Mouse (Mus musculus): ENCODE results near the gene Sec24d. TPM values are rescaled to one million over a fixed set of nuclear protein-coding genes. Genes with fewer than 3 reads are reported as not detected.
"Not testable (repeated sequence)": the region's sequence is repeated elsewhere in the genome, so short reads cannot be mapped to it uniquely, and the experiment has no call there.

Sec24d gene
- total and polyA plus RNA-seq, 2 experiments, result 46.4 to 89.7 TPM

- TF ChIP-seq CTCF (IDR thresholded peaks at IDR 0.05; ENCODE audit: low read depth, low read length) (no peak), POLR2A (IDR thresholded peaks at IDR 0.05; ENCODE audit: extremely low read depth, insufficient read depth, low read length) (no peak)
- H3K9ac ChIP-seq (ENCODE audit: low read depth, low read length), result no peak overlapping the region
- H3K27me3 ChIP-seq (ENCODE audit: control insufficient read depth, insufficient read depth, low read length), result no peaks in the 10 kb centered on the region
- peak; percentile 37 for DNase-seq (ENCODE audit: extremely low read depth, low read depth, low spot score)
- WGBS, result 89% methylated on average over 9 of the region's 9 CpGs
- H3K27ac ChIP-seq (replicated peaks; ENCODE audit: insufficient read depth, low read depth, low read length), result no peak overlapping the region
- H3K79me2 ChIP-seq (ENCODE audit: control insufficient read depth, insufficient read depth, low read length), result no peaks in the 10 kb centered on the region; the same call in 1 of the 2 replicates
- H3K4me3 ChIP-seq (ENCODE audit: insufficient read depth, low read depth, low read length), result no peak overlapping the region
- peaks cover 78% of the 10 kb centered on the region for H3K36me3 ChIP-seq (ENCODE audit: control insufficient read depth, insufficient read depth, low read length)
- H3K4me1 ChIP-seq (ENCODE audit: control insufficient read depth, insufficient read depth, low read length), result peaks cover 3% of the 10 kb centered on the region
Observed at GRCm38 (mm10) chr3:123354388-123354787, 87.1 kb downstream of the Sec24d start.

- Histone ChIP-seq H3K4me3 (ENCODE audit: insufficient read depth, low read depth, low read length) (no peak overlapping the region), H3K9ac (ENCODE audit: low read depth, low read length) (no peak overlapping the region), H3K27ac (replicated peaks; ENCODE audit: insufficient read depth, low read depth, low read length) (no peak overlapping the region), H3K27me3 (ENCODE audit: control insufficient read depth, insufficient read depth, low read length) (no peaks in the 10 kb centered on the region), H3K36me3 (ENCODE audit: control insufficient read depth, insufficient read depth, low read length) (peaks cover 74% of the 10 kb centered on the region), H3K79me2 (ENCODE audit: control insufficient read depth, insufficient read depth, low read length) (no peaks in the 10 kb centered on the region; the same call in 1 of the 2 replicates), H3K4me1 (ENCODE audit: control insufficient read depth, insufficient read depth, low read length) (peaks cover 3% of the 10 kb centered on the region)
- no peak for DNase-seq (ENCODE audit: extremely low read depth, low read depth, low spot score)
- WGBS, result 81% methylated on average over 4 of the region's 4 CpGs
- TF ChIP-seq POLR2A (IDR thresholded peaks at IDR 0.05; ENCODE audit: extremely low read depth, insufficient read depth, low read length) (no peak), CTCF (IDR thresholded peaks at IDR 0.05; ENCODE audit: low read depth, low read length) (no peak)
Observed at GRCm38 (mm10) chr3:123356377-123356991, 89.2 kb downstream of the Sec24d start.

- not testable (repeated sequence) for H3K4me3 ChIP-seq (ENCODE audit: insufficient read depth, low read depth, low read length); H3K9ac ChIP-seq (ENCODE audit: low read depth, low read length); H3K27ac ChIP-seq (replicated peaks; ENCODE audit: insufficient read depth, low read depth, low read length); DNase-seq (ENCODE audit: extremely low read depth, low read depth, low spot score); H3K27me3 ChIP-seq (ENCODE audit: control insufficient read depth, insufficient read depth, low read length); H3K79me2 ChIP-seq (ENCODE audit: control insufficient read depth, insufficient read depth, low read length); H3K4me1 ChIP-seq (ENCODE audit: control insufficient read depth, insufficient read depth, low read length)
- peaks cover 46% of the 10 kb centered on the region for H3K36me3 ChIP-seq (ENCODE audit: control insufficient read depth, insufficient read depth, low read length)
- WGBS, result 67% methylated on average over 2 of the region's 2 CpGs
Observed at GRCm38 (mm10) chr3:123366820-123367219, 99.6 kb downstream of the Sec24d start.

- H3K4me1 ChIP-seq (ENCODE audit: control insufficient read depth, insufficient read depth, low read length), result no peaks in the 10 kb centered on the region
- DNase-seq (ENCODE audit: extremely low read depth, low read depth, low spot score), result no peak
- no peaks in the 10 kb centered on the region for H3K27me3 ChIP-seq (ENCODE audit: control insufficient read depth, insufficient read depth, low read length)
- peaks cover 26% of the 10 kb centered on the region for H3K36me3 ChIP-seq (ENCODE audit: control insufficient read depth, insufficient read depth, low read length)
- H3K27ac ChIP-seq (replicated peaks; ENCODE audit: insufficient read depth, low read depth, low read length), result no peak overlapping the region
- TF ChIP-seq CTCF (IDR thresholded peaks at IDR 0.05; ENCODE audit: low read depth, low read length) (no peak), POLR2A (IDR thresholded peaks at IDR 0.05; ENCODE audit: extremely low read depth, insufficient read depth, low read length) (no peak)
- H3K9ac ChIP-seq (ENCODE audit: low read depth, low read length), result no peak overlapping the region
- no peak overlapping the region for H3K4me3 ChIP-seq (ENCODE audit: insufficient read depth, low read depth, low read length)
- no peaks in the 10 kb centered on the region for H3K79me2 ChIP-seq (ENCODE audit: control insufficient read depth, insufficient read depth, low read length)
- 85% methylated on average over 12 of the region's 12 CpGs for WGBS
Observed at GRCm38 (mm10) chr3:123369161-123369560, 101.9 kb downstream of the Sec24d start.

- Histone ChIP-seq H3K79me2 (ENCODE audit: control insufficient read depth, insufficient read depth, low read length) (no peaks in the 10 kb centered on the region), H3K27ac (replicated peaks; ENCODE audit: insufficient read depth, low read depth, low read length) (no peak overlapping the region), H3K9ac (ENCODE audit: low read depth, low read length) (no peak overlapping the region), H3K27me3 (ENCODE audit: control insufficient read depth, insufficient read depth, low read length) (no peaks in the 10 kb centered on the region), H3K4me1 (ENCODE audit: control insufficient read depth, insufficient read depth, low read length) (no peaks in the 10 kb centered on the region), H3K36me3 (ENCODE audit: control insufficient read depth, insufficient read depth, low read length) (peaks cover 22% of the 10 kb centered on the region), H3K4me3 (ENCODE audit: insufficient read depth, low read depth, low read length) (no peak overlapping the region)
- DNase-seq (ENCODE audit: extremely low read depth, low read depth, low spot score), result no peak
- 93% methylated on average over 5 of the region's 5 CpGs for WGBS
- TF ChIP-seq CTCF (IDR thresholded peaks at IDR 0.05; ENCODE audit: low read depth, low read length) (no peak), POLR2A (IDR thresholded peaks at IDR 0.05; ENCODE audit: extremely low read depth, insufficient read depth, low read length) (no peak)
Observed at GRCm38 (mm10) chr3:123370927-123371326, 103.7 kb downstream of the Sec24d start.

GRCm38 (mm10) chr3:123371766-123372535 lies 104.7 kb downstream of the Sec24d start:
- H3K9ac ChIP-seq (ENCODE audit: low read depth, low read length), result no peak overlapping the region
- H3K79me2 ChIP-seq (ENCODE audit: control insufficient read depth, insufficient read depth, low read length), result no peaks in the 10 kb centered on the region
- no peaks in the 10 kb centered on the region for H3K4me1 ChIP-seq (ENCODE audit: control insufficient read depth, insufficient read depth, low read length)
- no peak overlapping the region for H3K27ac ChIP-seq (replicated peaks; ENCODE audit: insufficient read depth, low read depth, low read length)
- DNase-seq (ENCODE audit: extremely low read depth, low read depth, low spot score), result peak; percentile 67
- H3K4me3 ChIP-seq (ENCODE audit: insufficient read depth, low read depth, low read length), result no peak overlapping the region
- WGBS, result 33% methylated on average over 11 of the region's 11 CpGs
- H3K27me3 ChIP-seq (ENCODE audit: control insufficient read depth, insufficient read depth, low read length), result no peaks in the 10 kb centered on the region
- peaks cover 18% of the 10 kb centered on the region for H3K36me3 ChIP-seq (ENCODE audit: control insufficient read depth, insufficient read depth, low read length)
- TF ChIP-seq CTCF (IDR thresholded peaks at IDR 0.05; ENCODE audit: low read depth, low read length), result no peak; the same call in 1 of the 2 replicates
- TF ChIP-seq POLR2A (IDR thresholded peaks at IDR 0.05; ENCODE audit: extremely low read depth, insufficient read depth, low read length), result no peak

Measured in liver, adult 2 months (tissue).